8 mouse cellular contexts compared by ENCODE assay signal in the genomic region with DNA sequence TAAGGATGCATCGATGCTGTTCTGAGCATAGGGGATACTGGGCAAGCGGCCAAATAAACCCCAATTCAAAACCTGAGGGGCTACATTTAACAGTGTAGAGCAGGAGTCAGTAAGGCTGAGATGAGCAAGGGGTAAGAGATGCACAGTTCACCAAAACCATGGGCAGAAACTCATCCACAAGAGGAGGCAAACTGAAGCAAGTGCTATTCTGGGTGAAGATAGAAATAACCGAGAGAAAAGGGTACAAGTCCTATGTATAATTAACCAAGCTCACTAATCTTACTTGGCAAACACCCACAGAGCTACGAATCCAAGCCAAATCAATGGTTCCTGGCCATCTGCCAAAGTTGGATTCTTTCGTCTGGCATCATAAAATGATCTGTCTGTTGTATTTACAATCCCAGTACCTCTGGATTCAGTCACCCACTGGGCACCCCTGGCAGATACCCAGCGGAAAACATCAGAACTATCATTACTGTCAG. TPM values are rescaled to one million over a fixed set of nuclear protein-coding genes. Genes with fewer than 3 reads are reported as not detected.
DNase-seq lines count a peak whose midpoint lies in the region; ATAC-seq lines count a peak whose summit lies in the region.

No protein-coding gene starts in this region.

- no peak for ATAC-seq in cerebellum, adult (ENCODE audit: insufficient number of reproducible peaks, low FRiP score, low TSS enrichment)
- ATAC-seq in hindbrain, embryonic 14.5 days (ENCODE audit: low FRiP score), result no peak; the same call in 1 of the 2 replicates
- ATAC-seq in midbrain, embryonic 15.5 days (replicated peaks), result peak; percentile 58

- H3K4me2 ChIP-seq in hindbrain, embryonic 14.5 days (replicated peaks), result peak overlapping the region; percentile 33
- H3K4me2 ChIP-seq in midbrain, embryonic 15.5 days, result peak overlapping the region; percentile 6

- H3K4me1 ChIP-seq in hindbrain, embryonic 14.5 days (replicated peaks; ENCODE audit: control insufficient read depth, insufficient read depth, low read length), result peaks cover 25% of the 10 kb centered on the region
- peaks cover 31% of the 10 kb centered on the region for H3K4me1 ChIP-seq in midbrain, embryonic 15.5 days

- intact Hi-C loops in left cerebral cortex, postnatal 4 days (cut with DNase I), result no loop called here

- H3K9me3 ChIP-seq in hindbrain, embryonic 14.5 days (ENCODE audit: control insufficient read depth, low read length), result no peaks in the 10 kb centered on the region
- H3K9me3 ChIP-seq in midbrain, embryonic 15.5 days, result no peaks in the 10 kb centered on the region

- no peak overlapping the region for H3K9ac ChIP-seq in hindbrain, embryonic 14.5 days
- no peak overlapping the region for H3K9ac ChIP-seq in midbrain, embryonic 15.5 days

- DNase-seq in cerebellum, postnatal 10 days, result peak; percentile 71 to 78
- peak; percentile 56 for DNase-seq in left cerebral cortex, postnatal 4 days
- DNase-seq in left cerebral cortex, adult 18-20 months (ENCODE audit: low spot score in 2 of 2), result no peak
- peak; percentile 76 for DNase-seq in hindbrain, embryonic 14.5 days (ENCODE audit: low spot score)
- no peak for DNase-seq in gastrocnemius, adult 18-20 months (ENCODE audit: low spot score)
- DNase-seq in cerebellum, adult 11-12 months, result no peak

- H3K4me3 ChIP-seq in hindbrain, embryonic 14.5 days (replicated peaks; ENCODE audit: low read length), result no peak overlapping the region
- H3K4me3 ChIP-seq in midbrain, embryonic 15.5 days, result no peak overlapping the region

- H3K27ac ChIP-seq in hindbrain, embryonic 14.5 days, result no peak overlapping the region; the same call in 1 of the 2 replicates
- peak overlapping the region; percentile 29; the same call in 1 of the 2 replicates for H3K27ac ChIP-seq in midbrain, embryonic 15.5 days

- H3K36me3 ChIP-seq in hindbrain, embryonic 14.5 days (replicated peaks; ENCODE audit: control insufficient read depth, insufficient read depth), result no peaks in the 10 kb centered on the region
- no peaks in the 10 kb centered on the region for H3K36me3 ChIP-seq in midbrain, embryonic 15.5 days (replicated peaks)

- WGBS in hindbrain, embryonic 14.5 days, result 37% methylated on average over 6 of the region's 6 CpGs
- WGBS in midbrain, embryonic 15.5 days, result 39% methylated on average over 6 of the region's 6 CpGs

- H3K27me3 ChIP-seq in hindbrain, embryonic 14.5 days (ENCODE audit: control insufficient read depth, insufficient read depth, low read length), result peaks cover 5% of the 10 kb centered on the region; the same call in 1 of the 2 replicates
- H3K27me3 ChIP-seq in midbrain, embryonic 15.5 days (replicated peaks), result peaks cover 8% of the 10 kb centered on the region

RNA-seq across cellular contexts. Expression of a gene that starts 6.3 kb away (rescaled TPM):
- total RNA-seq in left cerebral cortex, postnatal 4 days (2021), result 10 to 100 TPM; 18.3 to 19.0 TPM
- total RNA-seq in left cerebral cortex, adult 18-20 months (2021), result 10 to 100 TPM; 10.2 to 11.2 TPM
- polyA plus RNA-seq in hindbrain, embryonic 14.5 days (2014; fragmentation: Nextera tagmentation; extraction: Ambion mirVana), result 6.5 and 6.9 TPM in 2 replicates
- polyA plus RNA-seq in midbrain, embryonic 15.5 days (2015; fragmentation: Nextera tagmentation; extraction: Ambion mirVana), result 4.8 and 5.3 TPM in 2 replicates
- total RNA-seq in gastrocnemius, adult 18-20 months (2021), result 10 to 100 TPM; 42.6 to 43.9 TPM

Comparison
In these comparisons a context has a peak if more than half of its experiments do, and no peak if none do; other contexts are left out.
1. DNase-seq: peak in cerebellum, postnatal 10 days (2 of 2), left cerebral cortex, postnatal 4 days (single experiment) and hindbrain, embryonic 14.5 days (single experiment); none in left cerebral cortex, adult 18-20 months (0 of 2), gastrocnemius, adult 18-20 months (single experiment) and cerebellum, adult 11-12 months (single experiment).